8 mouse cellular contexts compared by ENCODE assay signal in the genomic region with DNA sequence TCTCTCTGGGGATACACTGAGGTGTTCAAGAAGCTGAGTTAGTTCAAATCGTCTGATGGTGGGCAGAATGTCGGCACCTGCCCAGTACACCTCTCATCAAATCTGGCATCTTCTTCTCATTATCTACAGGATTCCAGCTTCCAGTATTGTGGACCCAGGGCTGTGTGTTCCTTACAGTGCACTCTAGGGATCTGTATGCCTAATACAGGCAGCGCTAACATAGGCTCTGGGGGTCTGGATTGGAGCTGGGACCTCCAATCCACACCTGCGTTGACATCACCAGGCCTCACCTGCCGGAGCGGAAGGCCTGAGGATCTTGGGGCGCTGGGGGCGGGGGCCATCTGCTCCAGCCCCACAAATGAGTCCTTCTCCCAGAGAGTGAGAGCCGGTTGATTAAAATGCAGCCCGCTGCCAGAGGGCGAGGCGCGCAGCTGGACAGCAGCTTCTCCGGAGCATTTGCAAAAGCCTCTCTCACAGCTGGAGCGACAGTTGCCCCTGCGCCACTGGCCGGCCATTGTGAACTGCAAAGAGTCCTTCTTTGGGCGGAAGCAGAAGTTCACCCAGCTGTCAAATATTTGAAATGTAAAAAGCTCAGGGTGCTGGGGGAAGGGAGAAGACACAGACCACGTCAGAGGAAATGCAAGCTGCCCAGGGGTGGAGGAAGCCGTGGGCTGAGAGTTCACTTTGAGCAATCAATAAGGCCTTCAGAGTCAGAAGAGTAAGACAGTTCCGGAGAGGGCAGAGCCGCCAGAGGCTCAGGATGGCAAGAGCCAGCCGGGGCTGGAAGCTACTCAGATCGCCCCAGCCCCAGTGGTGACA.
DNase-seq lines count a peak whose midpoint lies in the region; ATAC-seq and TF ChIP-seq lines count a peak whose summit lies in the region.

No protein-coding gene starts in this region.

- DNase-seq in cerebellum, postnatal 14 days, result peak; percentile 45 to 55
- DNase-seq in cerebellum, adult 18-20 months, result no peak
- DNase-seq in lung, postnatal 14 days, result peak; percentile 21
- no peak for DNase-seq in cerebellum, adult 11-12 months

- no peak overlapping the region for H3K27ac ChIP-seq in heart, embryonic 14.5 days (replicated peaks in 1 of 2; ENCODE audit: control insufficient read depth in 1 of 2, insufficient read depth in 1 of 2, low read depth in 2 of 2, low read length in 2 of 2)
- no peak overlapping the region for H3K27ac ChIP-seq in kidney, embryonic 16.5 days (ENCODE audit: low read length)
- peak overlapping the region; percentile 69 for H3K27ac ChIP-seq in small intestine, adult 2 months (ENCODE audit: insufficient read depth, low read depth, low read length)

- peaks cover 5 to 7% of the 10 kb centered on the region in 2 experiments; a peak in 2 of 4 replicates for H3K4me1 ChIP-seq in heart, embryonic 14.5 days (ENCODE audit: control insufficient read depth in 2 of 2, insufficient read depth in 2 of 2, low read length in 2 of 2)
- H3K4me1 ChIP-seq in kidney, embryonic 16.5 days (ENCODE audit: insufficient read depth, low read length), result peaks cover 9% of the 10 kb centered on the region
- peaks cover 2% of the 10 kb centered on the region; the same call in 1 of the 2 replicates for H3K4me1 ChIP-seq in small intestine, adult 2 months (ENCODE audit: control insufficient read depth, insufficient read depth, insufficient read length, low read length)

- peak overlapping the region; percentile 22 to 33 for H3K4me3 ChIP-seq in heart, embryonic 14.5 days (ENCODE audit: control insufficient read depth in 1 of 2, insufficient read depth in 1 of 2, low read depth in 1 of 2, low read length in 2 of 2)
- peak overlapping the region; percentile 30 for H3K4me3 ChIP-seq in kidney, embryonic 16.5 days (ENCODE audit: low read length)
- H3K4me3 ChIP-seq in small intestine, adult 2 months (ENCODE audit: low read depth, low read length), result peak overlapping the region; percentile 45

- peak overlapping the region; percentile 65 for H3K4me2 ChIP-seq in heart, embryonic 14.5 days (ENCODE audit: low read length)
- peak overlapping the region; percentile 57 for H3K4me2 ChIP-seq in kidney, embryonic 16.5 days (replicated peaks; ENCODE audit: low read depth, low read length)

- no peak for TF ChIP-seq POLR2A in small intestine, adult 2 months (IDR thresholded peaks at IDR 0.05; ENCODE audit: low read depth, low read length)

- peak overlapping the region; percentile 34; the same call in 1 of the 2 replicates for H3K9ac ChIP-seq in heart, embryonic 14.5 days (ENCODE audit: low read length)
- H3K9ac ChIP-seq in kidney, embryonic 16.5 days (replicated peaks; ENCODE audit: low read length), result peak overlapping the region; percentile 49

- H3K27me3 ChIP-seq in heart, embryonic 14.5 days (ENCODE audit: control insufficient read depth, insufficient read depth, low read length), result peaks cover 13% of the 10 kb centered on the region; the same call in 1 of the 2 replicates
- H3K27me3 ChIP-seq in kidney, embryonic 16.5 days (ENCODE audit: insufficient read depth, low read length), result no peaks in the 10 kb centered on the region
- no peaks in the 10 kb centered on the region for H3K27me3 ChIP-seq in small intestine, adult 2 months (ENCODE audit: control insufficient read depth, insufficient read depth, low read length)

- peak; percentile 78 for ATAC-seq in common myeloid progenitor, adult 5-6 weeks (replicated peaks; ENCODE audit: low read depth, poor library complexity, severe bottlenecking)
- ATAC-seq in heart, embryonic 14.5 days (ENCODE audit: insufficient number of reproducible peaks, insufficient read depth, low FRiP score, low read depth), result no peak
- ATAC-seq in kidney, embryonic 16.5 days (ENCODE audit: low FRiP score, low TSS enrichment), result no peak

- no peak for TF ChIP-seq CTCF in small intestine, adult 2 months (IDR thresholded peaks at IDR 0.05; ENCODE audit: extremely low read depth, insufficient read length, insufficient replicate concordance, low read depth, low read length)

- no peaks in the 10 kb centered on the region for H3K9me3 ChIP-seq in heart, embryonic 14.5 days (ENCODE audit: control insufficient read depth, low read length)
- H3K9me3 ChIP-seq in kidney, embryonic 16.5 days (ENCODE audit: low read length), result no peaks in the 10 kb centered on the region

- WGBS in heart, embryonic 14.5 days, result 9% methylated on average over 24 of the region's 24 CpGs
- WGBS in kidney, embryonic 16.5 days, result 9% methylated on average over 24 of the region's 24 CpGs
- WGBS in small intestine, adult 2 months, result 15% methylated on average over 24 of the region's 24 CpGs

- H3K36me3 ChIP-seq in heart, embryonic 14.5 days (ENCODE audit: control insufficient read depth, insufficient read depth, low read length), result no peaks in the 10 kb centered on the region
- H3K36me3 ChIP-seq in kidney, embryonic 16.5 days (ENCODE audit: insufficient read depth, low read length), result no peaks in the 10 kb centered on the region
- H3K36me3 ChIP-seq in small intestine, adult 2 months (ENCODE audit: control insufficient read depth, insufficient read depth, low read length), result no peaks in the 10 kb centered on the region

Comparison
In these comparisons a context has a peak if more than half of its experiments do, and no peak if none do; other contexts are left out.
1. DNase-seq: peak in cerebellum, postnatal 14 days (2 of 2) and lung, postnatal 14 days (single experiment); none in cerebellum, adult 18-20 months (0 of 2) and cerebellum, adult 11-12 months (single experiment).
2. Peak in every context shown above with its lines, with median percentiles within 50 percentile points of each other: H3K4me3 ChIP-seq.